Mouse (Mus musculus): ENCODE measurements at regions not wholly inside any gene's neighbourhood (a gene's known extent, or its start where the extent isn't known, plus 50 kb on each side); places are given as distances from the start of the nearest gene placed in this dataset.

GRCm38 (mm10) chr13:44293736-44294416, 435.4 kb upstream of the Jarid2 start:
- Histone ChIP-seq H3K9me3 (ENCODE audit: control insufficient read depth, low read length) (no peaks in the 10 kb centered on the region), H3K27me3 (ENCODE audit: control insufficient read depth, insufficient read depth, low read length) (no peaks in the 10 kb centered on the region), H3K9ac (ENCODE audit: low read length) (no peak overlapping the region), H3K36me3 (ENCODE audit: control insufficient read depth, insufficient read depth, low read length) (no peaks in the 10 kb centered on the region), H3K4me3 (ENCODE audit: low read depth, low read length) (no peak overlapping the region), H3K27ac (replicated peaks; ENCODE audit: low read depth, low read length) (no peak overlapping the region), H3K4me1 (ENCODE audit: control insufficient read depth, insufficient read depth, low read length) (no peaks in the 10 kb centered on the region), H3K4me2 (ENCODE audit: low read depth, severe bottlenecking) (no peak overlapping the region)
- DNase-seq (ENCODE audit: low spot score) (no peak), ATAC-seq (ENCODE audit: insufficient number of reproducible peaks, low FRiP score, low TSS enrichment, low read depth) (no peak)
- WGBS = 87% methylated on average over 15 of the region's 15 CpGs

DNA sequence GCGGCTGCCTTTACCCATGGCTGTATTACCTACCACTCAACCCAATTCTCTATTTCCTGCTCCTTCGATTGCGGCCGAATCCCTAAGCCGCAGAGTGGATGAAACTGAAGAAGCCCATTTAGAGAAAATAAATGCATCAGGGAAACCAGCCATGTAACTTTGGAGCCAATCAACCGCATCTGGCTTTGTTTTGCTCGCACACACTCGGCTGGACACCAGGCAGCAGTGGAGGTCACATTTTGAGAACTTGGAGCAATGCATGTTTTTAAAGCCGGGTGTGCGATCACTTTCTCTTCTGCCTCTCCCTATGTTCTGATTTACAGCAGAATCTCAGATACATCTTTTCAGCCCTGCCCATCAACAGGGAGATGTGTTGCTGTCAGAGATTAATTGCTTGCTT, 433.7 kb upstream of the Jarid2 start:
- Histone ChIP-seq H3K27ac (replicated peaks; ENCODE audit: low read depth, low read length) (no peak overlapping the region), H3K9me3 (ENCODE audit: control insufficient read depth, low read length) (no peaks in the 10 kb centered on the region), H3K36me3 (ENCODE audit: control insufficient read depth, insufficient read depth, low read length) (no peaks in the 10 kb centered on the region), H3K27me3 (ENCODE audit: control insufficient read depth, insufficient read depth, low read length) (no peaks in the 10 kb centered on the region), H3K9ac (ENCODE audit: low read length) (no peak overlapping the region), H3K4me1 (ENCODE audit: control insufficient read depth, insufficient read depth, low read length) (no peaks in the 10 kb centered on the region), H3K4me2 (ENCODE audit: low read depth, severe bottlenecking) (no peak overlapping the region), H3K4me3 (ENCODE audit: low read depth, low read length) (no peak overlapping the region)
- ATAC-seq (ENCODE audit: insufficient number of reproducible peaks, low FRiP score, low TSS enrichment, low read depth) (no peak), DNase-seq (ENCODE audit: low spot score) (no peak)
- WGBS = 78% methylated on average over 10 of the region's 10 CpGs

GRCm38 (mm10) chr13:44300611-44301010, 428.7 kb upstream of the Jarid2 start:
- no peaks in the 10 kb centered on the region for H3K36me3 ChIP-seq (ENCODE audit: control insufficient read depth, insufficient read depth, low read length)
- ATAC-seq (ENCODE audit: insufficient number of reproducible peaks, low FRiP score, low TSS enrichment, low read depth) (no peak), DNase-seq (ENCODE audit: low spot score) (no peak)
- 93% methylated on average over 10 of the region's 10 CpGs for WGBS
- no peaks in the 10 kb centered on the region for H3K27me3 ChIP-seq (ENCODE audit: control insufficient read depth, insufficient read depth, low read length)
- H3K4me2 ChIP-seq (ENCODE audit: low read depth, severe bottlenecking) = no peak overlapping the region
- H3K4me1 ChIP-seq (ENCODE audit: control insufficient read depth, insufficient read depth, low read length) = no peaks in the 10 kb centered on the region
- no peak overlapping the region for H3K27ac ChIP-seq (replicated peaks; ENCODE audit: low read depth, low read length)
- no peak overlapping the region for H3K4me3 ChIP-seq (ENCODE audit: low read depth, low read length)
- no peak overlapping the region for H3K9ac ChIP-seq (ENCODE audit: low read length)
- H3K9me3 ChIP-seq (ENCODE audit: control insufficient read depth, low read length) = no peaks in the 10 kb centered on the region

GRCm38 (mm10) chr13:44301215-44301614, 428.1 kb upstream of the Jarid2 start:
- H3K27me3 ChIP-seq (ENCODE audit: control insufficient read depth, insufficient read depth, low read length) = no peaks in the 10 kb centered on the region
- H3K4me1 ChIP-seq (ENCODE audit: control insufficient read depth, insufficient read depth, low read length) = no peaks in the 10 kb centered on the region
- H3K27ac ChIP-seq (replicated peaks; ENCODE audit: low read depth, low read length) = no peak overlapping the region
- no peak overlapping the region for H3K9ac ChIP-seq (ENCODE audit: low read length)
- WGBS = 89% methylated on average over 7 of the region's 7 CpGs
- no peak overlapping the region for H3K4me3 ChIP-seq (ENCODE audit: low read depth, low read length)
- H3K36me3 ChIP-seq (ENCODE audit: control insufficient read depth, insufficient read depth, low read length) = no peaks in the 10 kb centered on the region
- DNase-seq (ENCODE audit: low spot score) (no peak), ATAC-seq (ENCODE audit: insufficient number of reproducible peaks, low FRiP score, low TSS enrichment, low read depth) (no peak)
- H3K4me2 ChIP-seq (ENCODE audit: low read depth, severe bottlenecking) = no peak overlapping the region
- H3K9me3 ChIP-seq (ENCODE audit: control insufficient read depth, low read length) = no peaks in the 10 kb centered on the region

- 77% methylated on average over 10 of the region's 10 CpGs for WGBS
- no peaks in the 10 kb centered on the region for H3K9me3 ChIP-seq (ENCODE audit: control insufficient read depth, low read length)
- no peaks in the 10 kb centered on the region for H3K36me3 ChIP-seq (ENCODE audit: control insufficient read depth, insufficient read depth, low read length)
- H3K9ac ChIP-seq (ENCODE audit: low read length) = no peak overlapping the region
- DNase-seq (ENCODE audit: low spot score) = no peak
- no peaks in the 10 kb centered on the region for H3K27me3 ChIP-seq (ENCODE audit: control insufficient read depth, insufficient read depth, low read length)
- H3K27ac ChIP-seq (replicated peaks; ENCODE audit: low read depth, low read length) = no peak overlapping the region
- no peak for ATAC-seq (ENCODE audit: insufficient number of reproducible peaks, low FRiP score, low TSS enrichment, low read depth)
- H3K4me3 ChIP-seq (ENCODE audit: low read depth, low read length) = no peak overlapping the region
- H3K4me1 ChIP-seq (ENCODE audit: control insufficient read depth, insufficient read depth, low read length) = no peaks in the 10 kb centered on the region
- H3K4me2 ChIP-seq (ENCODE audit: low read depth, severe bottlenecking) = no peak overlapping the region
Observed at GRCm38 (mm10) chr13:44301936-44302335, 427.3 kb upstream of the Jarid2 start.

DNA sequence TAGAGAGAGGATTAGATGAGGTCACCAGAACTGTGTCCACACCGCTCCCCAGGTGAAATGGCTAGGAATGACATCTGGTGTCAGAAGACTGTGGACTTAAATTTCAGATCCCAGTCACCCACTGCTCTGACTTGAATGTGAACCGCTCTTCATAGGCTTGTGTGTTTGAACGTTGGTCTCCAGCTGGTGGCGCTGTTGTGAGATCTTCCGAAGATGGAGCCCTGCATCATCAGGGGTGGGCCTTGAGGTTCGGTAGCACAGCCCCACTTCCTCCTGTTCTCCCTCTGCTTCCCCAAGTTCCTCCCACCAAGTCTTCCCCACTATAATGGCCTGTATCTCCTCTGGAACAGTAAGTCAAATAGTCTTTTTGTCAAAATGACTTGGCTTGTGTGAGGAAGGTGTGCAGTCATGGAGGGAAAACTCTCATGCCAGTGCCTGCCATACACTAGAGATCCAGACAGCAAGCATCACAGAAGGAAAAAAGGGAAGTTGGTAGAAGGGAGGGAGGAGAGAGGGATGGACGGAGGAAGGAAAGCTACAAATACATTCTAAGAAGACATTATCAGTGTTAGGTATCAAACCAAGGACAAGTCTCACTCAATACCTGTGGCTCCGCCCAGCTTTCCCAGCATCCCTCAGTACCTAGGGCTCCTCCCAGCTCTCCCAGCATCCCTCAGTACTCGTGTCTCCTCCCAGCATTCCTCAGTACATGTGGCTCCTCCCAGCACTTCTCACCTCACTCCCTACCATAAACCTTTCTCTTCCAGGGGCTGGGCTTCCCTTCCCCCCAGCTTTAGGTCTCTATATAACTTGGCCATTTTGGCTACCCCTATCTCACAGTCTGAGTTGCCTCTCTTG, 423.9 kb upstream of the Jarid2 start:
- Histone ChIP-seq H3K4me3 (ENCODE audit: low read depth, low read length) (no peak overlapping the region), H3K4me1 (ENCODE audit: control insufficient read depth, insufficient read depth, low read length) (no peaks in the 10 kb centered on the region), H3K27me3 (ENCODE audit: control insufficient read depth, insufficient read depth, low read length) (no peaks in the 10 kb centered on the region), H3K27ac (replicated peaks; ENCODE audit: low read depth, low read length) (no peak overlapping the region), H3K4me2 (ENCODE audit: low read depth, severe bottlenecking) (no peak overlapping the region), H3K36me3 (ENCODE audit: control insufficient read depth, insufficient read depth, low read length) (no peaks in the 10 kb centered on the region), H3K9ac (ENCODE audit: low read length) (no peak overlapping the region), H3K9me3 (ENCODE audit: control insufficient read depth, low read length) (no peaks in the 10 kb centered on the region)
- DNase-seq (ENCODE audit: low spot score) (no peak), ATAC-seq (ENCODE audit: insufficient number of reproducible peaks, low FRiP score, low TSS enrichment, low read depth) (no peak)
- WGBS = 80% methylated on average over 9 of the region's 9 CpGs

GRCm38 (mm10) chr13:44306275-44307050, 422.8 kb upstream of the Jarid2 start:
- Histone ChIP-seq H3K4me1 (ENCODE audit: control insufficient read depth, insufficient read depth, low read length) (no peaks in the 10 kb centered on the region), H3K9me3 (ENCODE audit: control insufficient read depth, low read length) (no peaks in the 10 kb centered on the region), H3K4me2 (ENCODE audit: low read depth, severe bottlenecking) (no peak overlapping the region), H3K27me3 (ENCODE audit: control insufficient read depth, insufficient read depth, low read length) (no peaks in the 10 kb centered on the region), H3K9ac (ENCODE audit: low read length) (no peak overlapping the region), H3K36me3 (ENCODE audit: control insufficient read depth, insufficient read depth, low read length) (no peaks in the 10 kb centered on the region), H3K27ac (replicated peaks; ENCODE audit: low read depth, low read length) (no peak overlapping the region), H3K4me3 (ENCODE audit: low read depth, low read length) (no peak overlapping the region)
- ATAC-seq (ENCODE audit: insufficient number of reproducible peaks, low FRiP score, low TSS enrichment, low read depth) (no peak), DNase-seq (ENCODE audit: low spot score) (no peak)
- WGBS = 93% methylated on average over 15 of the region's 15 CpGs

GRCm38 (mm10) chr13:44308227-44308626, 421.0 kb upstream of the Jarid2 start:
- no peaks in the 10 kb centered on the region for H3K4me1 ChIP-seq (ENCODE audit: control insufficient read depth, insufficient read depth, low read length)
- no peak for DNase-seq (ENCODE audit: low spot score)
- 69% methylated on average over 13 of the region's 13 CpGs for WGBS

More at GRCm38 (mm10) chr13:44308227-44308626, 421.0 kb upstream of the Jarid2 start:
- no peak for ATAC-seq (ENCODE audit: insufficient number of reproducible peaks, low FRiP score, low TSS enrichment, low read depth)
- Histone ChIP-seq H3K9me3 (ENCODE audit: control insufficient read depth, low read length) (no peaks in the 10 kb centered on the region), H3K27ac (replicated peaks; ENCODE audit: low read depth, low read length) (no peak overlapping the region), H3K27me3 (ENCODE audit: control insufficient read depth, insufficient read depth, low read length) (no peaks in the 10 kb centered on the region), H3K9ac (ENCODE audit: low read length) (no peak overlapping the region), H3K36me3 (ENCODE audit: control insufficient read depth, insufficient read depth, low read length) (no peaks in the 10 kb centered on the region), H3K4me2 (ENCODE audit: low read depth, severe bottlenecking) (no peak overlapping the region), H3K4me3 (ENCODE audit: low read depth, low read length) (no peak overlapping the region)
